Mouse (Mus musculus) gastrocnemius, adult 8-10 months (tissue): ENCODE measurements around the gene Cd28. TPM values are rescaled to one million over a fixed set of nuclear protein-coding genes. Genes with fewer than 3 reads are reported as not detected.

ENCODE experiments used
- DNase-seq, 2 experiments: peaks; one replicate each; pipeline ENCODE4 v3.0.0; 2022; ENCODE audit warnings: low spot score in 2 of 2
- total RNA-seq, 4 experiments: library from RNA; stranded (reverse); gene quantifications; 2 replicates each; pipeline ENCODE4 v1.2.4; 2022

Cd28 gene
- total RNA-seq, 4 experiments from 2014 or later, result 2.4 to 4.7 (median 4.1) TPM

DNA sequence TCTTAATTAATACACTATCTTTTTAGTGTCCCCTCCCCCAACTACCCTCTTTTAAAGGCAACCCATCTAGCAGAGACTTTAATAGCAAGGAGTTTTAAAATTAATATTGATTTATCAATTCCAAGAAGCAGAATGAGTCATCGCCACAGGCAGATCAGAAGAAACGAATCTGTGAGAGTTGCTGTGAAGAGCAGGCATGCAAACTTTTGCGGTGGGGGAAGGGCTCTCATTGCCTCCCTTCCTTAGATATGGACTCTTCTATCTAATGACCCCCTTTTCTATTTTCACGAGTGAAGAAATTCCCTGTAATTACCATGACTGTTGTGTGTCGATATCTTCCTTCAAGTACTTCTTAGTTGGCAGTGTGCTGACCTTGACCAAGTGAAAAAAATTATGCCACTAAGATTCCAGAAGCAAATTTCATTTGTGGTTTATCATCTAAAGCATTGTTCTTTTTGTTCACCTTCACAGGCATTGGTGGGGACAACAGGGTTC, 32.8 kb downstream of the Cd28 start:
- no peak for DNase-seq

- DNase-seq, result no peak
Observed at GRCm38 (mm10) chr1:60750201-60750765, 33.7 kb downstream of the Cd28 start.

- DNase-seq, result no peak
Observed at GRCm38 (mm10) chr1:60751011-60751410, 34.4 kb downstream of the Cd28 start.

DNA sequence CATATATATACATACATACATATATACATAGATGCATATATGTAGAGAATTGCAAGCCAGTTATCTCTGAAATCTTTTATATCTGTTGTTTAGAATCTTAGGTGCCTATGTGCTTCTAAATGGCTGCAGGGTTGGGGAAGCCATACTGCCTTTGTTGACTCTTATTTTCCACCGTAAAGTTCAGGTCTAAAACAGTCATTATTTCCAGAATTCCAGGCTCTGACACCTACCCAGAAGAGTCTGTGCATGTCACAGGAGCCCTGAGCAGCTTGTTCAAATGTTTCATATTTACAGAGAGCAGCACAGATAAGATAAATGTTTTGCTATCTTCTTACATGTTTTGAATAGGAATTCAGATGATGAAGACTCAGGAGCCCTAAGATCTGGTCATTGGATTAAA, 36.4 kb downstream of the Cd28 start:
- no peak for DNase-seq

DNA sequence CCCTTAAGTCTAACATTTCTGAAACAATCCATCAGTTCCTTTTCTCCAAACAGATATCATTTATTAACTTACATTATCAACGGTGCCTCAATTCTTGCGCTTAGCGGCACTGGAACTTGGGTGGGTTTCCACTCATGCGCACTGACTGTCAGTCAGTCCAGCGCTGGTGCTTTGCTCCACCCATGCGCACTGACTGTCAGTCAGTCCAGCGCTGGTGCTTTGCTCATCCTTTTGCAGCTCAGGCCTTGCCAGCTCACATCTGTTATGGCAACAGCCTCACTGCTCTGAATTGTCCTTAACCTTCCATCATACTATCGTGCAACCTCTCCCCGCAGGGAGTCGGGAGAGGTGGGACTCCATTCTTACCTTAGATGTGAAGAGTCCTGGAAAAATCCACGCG, 37.4 kb downstream of the Cd28 start:
- no peak for DNase-seq

GRCm38 (mm10) chr1:60755391-60756243, 39.0 kb downstream of the Cd28 start:
- no peak for DNase-seq

DNA sequence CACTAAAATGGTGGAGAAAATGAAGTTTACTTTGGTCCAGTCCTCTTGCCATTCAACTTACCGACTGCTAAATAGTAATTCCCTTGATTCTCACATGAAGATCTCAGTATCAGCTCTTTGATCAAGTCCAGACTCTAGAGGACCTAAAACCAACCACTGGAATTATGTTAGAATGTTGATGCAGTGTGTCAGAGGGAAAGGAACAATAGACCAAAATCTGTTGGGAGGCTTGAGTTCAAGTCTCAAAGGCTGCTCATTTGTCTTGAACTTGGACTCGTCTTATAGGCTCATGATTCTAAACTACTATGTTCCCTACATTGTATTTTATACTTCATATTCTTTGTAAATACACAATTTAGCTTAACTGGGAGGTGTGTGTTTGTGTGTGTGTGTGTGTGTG, 41.0 kb downstream of the Cd28 start:
- no peak for DNase-seq

- no peak for DNase-seq
Observed at GRCm38 (mm10) chr1:60758226-60758625, 41.6 kb downstream of the Cd28 start.

DNA sequence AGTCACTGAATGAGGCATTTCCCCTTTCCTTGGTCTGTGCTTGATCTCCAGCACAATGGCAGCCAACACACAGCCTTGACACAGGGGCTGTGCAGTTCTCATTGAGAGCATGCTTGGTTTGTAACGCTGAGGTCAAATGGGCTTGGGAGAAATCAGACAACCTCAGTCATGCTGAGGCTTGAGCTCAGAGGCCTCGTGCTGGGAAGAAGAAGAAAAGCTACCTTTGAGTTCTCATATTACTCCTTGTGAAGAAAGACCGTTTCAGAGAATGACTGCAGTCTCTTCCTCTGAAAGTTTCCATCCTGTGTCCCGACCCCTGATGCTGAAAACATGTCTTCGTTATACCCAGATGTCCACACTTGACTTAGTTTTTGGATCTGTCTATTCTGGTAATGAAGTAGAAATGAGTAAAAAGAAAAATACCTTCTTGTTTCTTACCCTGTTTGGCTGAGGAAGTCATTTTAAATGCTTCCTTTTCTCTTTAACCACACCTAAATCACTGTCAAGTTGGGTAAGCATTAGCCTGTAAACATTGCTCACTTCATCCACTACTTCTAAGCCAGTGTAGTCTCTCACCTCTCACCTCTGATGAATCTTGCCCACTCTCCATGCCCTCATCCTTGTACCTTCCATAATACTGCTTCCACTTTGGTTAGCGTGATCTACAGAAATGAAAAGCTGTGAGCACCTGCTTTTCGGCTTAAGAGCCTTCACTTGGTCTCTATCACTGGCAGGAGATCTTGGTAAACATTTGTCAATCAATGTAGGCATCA, 43.1 kb downstream of the Cd28 start:
- DNase-seq, result no peak

GRCm38 (mm10) chr1:60760475-60760874, 43.9 kb downstream of the Cd28 start:
- no peak for DNase-seq

DNA sequence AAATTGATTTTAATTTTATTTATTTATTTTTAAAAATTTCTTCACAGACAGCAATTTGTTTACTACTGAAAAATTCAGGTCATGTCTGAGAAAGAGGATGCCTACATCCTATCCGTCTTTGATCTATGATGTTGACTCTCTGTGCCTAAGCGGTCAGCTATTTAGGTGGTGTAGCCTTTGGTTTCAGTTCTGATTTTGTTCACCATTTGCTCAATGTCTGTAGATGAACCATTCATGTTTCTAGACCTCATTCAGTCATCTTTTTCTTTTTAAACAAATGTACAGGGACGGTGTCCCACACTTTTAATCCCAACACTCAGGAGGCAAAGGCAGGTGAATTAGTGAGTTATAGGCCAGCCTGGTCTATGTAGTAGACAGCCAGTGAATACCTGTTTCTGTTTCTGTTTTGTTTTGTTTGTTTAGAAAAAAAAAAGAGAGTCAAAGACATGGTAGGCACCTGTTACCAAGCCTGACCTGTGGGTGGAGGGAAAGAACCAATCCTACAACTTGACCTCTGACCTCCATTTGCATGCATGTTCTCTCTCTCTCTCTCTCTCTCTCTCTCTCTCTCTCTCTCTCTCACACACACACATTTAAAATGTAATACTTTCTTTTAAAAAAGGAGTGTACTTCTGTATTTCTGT, 45.0 kb downstream of the Cd28 start:
- no peak for DNase-seq

DNA sequence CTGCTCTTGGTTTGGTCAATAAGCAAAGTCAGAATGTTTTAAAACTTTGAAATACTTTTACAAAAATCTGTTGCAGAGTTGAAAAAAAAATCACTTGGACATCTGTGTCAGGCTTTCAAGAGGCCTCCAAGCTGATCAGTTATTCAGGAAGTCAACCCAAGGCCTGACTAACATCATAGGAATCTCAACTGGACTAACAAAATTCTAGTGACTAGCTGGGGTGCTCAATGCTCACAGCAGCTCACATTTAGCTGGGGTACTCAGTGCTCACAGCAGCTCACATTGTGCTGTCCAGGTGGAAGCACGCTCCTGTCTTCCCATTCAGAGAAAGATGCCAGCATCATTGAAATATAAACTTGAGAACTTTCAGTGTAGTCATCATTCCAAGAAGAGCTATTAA, 45.9 kb downstream of the Cd28 start:
- no peak for DNase-seq

DNA sequence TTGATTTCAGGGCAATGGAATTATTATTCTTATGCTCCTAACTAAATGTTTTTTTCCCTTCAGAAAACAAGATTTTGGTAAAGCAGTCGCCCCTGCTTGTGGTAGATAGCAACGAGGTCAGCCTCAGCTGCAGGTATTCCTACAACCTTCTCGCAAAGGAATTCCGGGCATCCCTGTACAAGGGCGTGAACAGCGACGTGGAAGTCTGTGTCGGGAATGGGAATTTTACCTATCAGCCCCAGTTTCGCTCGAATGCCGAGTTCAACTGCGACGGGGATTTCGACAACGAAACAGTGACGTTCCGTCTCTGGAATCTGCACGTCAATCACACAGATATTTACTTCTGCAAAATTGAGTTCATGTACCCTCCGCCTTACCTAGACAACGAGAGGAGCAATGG, 46.3 kb downstream of the Cd28 start:
- DNase-seq, result no peak

DNA sequence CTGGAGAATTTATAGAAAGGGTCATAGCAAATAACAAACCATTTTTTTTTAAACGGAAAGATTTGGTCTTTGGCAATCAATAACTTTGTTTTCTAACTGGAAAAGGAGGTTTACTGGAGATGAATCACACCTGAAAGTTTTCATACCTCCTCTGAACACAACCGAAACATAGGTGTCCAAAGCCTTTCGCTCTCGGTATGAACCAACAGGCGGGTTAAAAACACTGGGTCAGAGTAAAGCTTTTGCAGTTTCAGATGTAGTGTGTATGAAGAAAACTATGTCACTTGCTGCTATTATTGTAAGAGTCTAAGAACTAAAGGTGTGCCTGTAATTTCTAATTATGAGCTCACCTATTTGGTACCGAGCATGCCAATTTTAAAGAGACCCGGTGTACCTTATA, 55.2 kb downstream of the Cd28 start:
- no peak for DNase-seq

GRCm38 (mm10) chr1:60773231-60773630, 56.6 kb downstream of the Cd28 start:
- no peak for DNase-seq

- DNase-seq, result no peak
Observed at GRCm38 (mm10) chr1:60776166-60776565, 59.6 kb downstream of the Cd28 start.

- DNase-seq, result no peak
Observed at GRCm38 (mm10) chr1:60776906-60777305, 60.3 kb downstream of the Cd28 start.

DNA sequence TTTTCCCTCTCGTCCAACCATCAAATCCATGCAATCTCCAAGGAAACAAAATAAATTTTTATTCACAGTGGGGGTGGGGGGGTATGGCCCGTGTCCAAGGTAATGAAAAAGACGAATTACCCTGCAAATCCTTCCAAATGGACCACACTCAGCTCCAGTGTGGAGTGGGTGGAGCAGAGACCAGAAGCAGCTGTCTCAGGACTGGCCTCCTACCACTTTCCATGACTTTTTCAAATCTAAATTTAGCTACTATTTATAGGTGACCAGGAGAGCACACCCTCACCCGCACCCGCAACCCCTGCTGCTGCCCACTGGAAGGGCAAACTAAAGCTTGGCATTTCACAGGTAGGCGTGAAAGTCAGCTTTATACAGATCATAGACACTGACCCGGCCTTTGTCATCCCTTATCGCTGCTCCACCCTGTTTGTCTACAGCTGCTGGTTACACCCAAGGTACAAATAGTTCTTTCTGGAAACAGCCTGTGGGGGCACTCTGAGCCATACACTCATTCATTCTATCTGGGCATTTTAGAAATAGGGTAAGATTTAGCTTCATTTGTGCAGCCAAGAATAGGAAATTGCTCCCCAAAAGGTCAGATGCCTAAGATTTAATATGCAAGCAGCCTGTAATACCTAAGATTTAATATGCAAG, 62.0 kb downstream of the Cd28 start:
- DNase-seq, result peak; percentile 24 to 44

- DNase-seq, result no peak
Observed at GRCm38 (mm10) chr1:60779176-60779575, 62.6 kb downstream of the Cd28 start.

DNA sequence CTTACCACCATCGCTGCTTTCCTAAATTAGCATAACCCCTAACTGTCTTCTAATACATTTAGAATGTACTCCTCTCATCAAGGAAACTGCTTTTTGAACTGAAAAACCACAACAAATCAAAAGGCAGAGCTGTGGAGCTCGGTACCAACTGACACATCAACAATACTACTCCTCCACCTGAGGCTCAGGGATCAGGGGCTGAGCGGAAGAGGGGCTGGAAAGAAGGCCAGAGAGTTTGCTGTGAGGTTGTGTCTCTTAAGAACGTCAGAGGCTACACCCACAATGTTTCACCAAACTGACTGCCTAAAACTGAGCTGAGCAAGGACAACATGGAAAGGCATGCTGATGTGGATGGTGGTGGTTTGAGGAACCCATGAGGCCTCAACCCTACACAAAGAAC, 65.1 kb downstream of the Cd28 start:
- DNase-seq, result no peak

DNA sequence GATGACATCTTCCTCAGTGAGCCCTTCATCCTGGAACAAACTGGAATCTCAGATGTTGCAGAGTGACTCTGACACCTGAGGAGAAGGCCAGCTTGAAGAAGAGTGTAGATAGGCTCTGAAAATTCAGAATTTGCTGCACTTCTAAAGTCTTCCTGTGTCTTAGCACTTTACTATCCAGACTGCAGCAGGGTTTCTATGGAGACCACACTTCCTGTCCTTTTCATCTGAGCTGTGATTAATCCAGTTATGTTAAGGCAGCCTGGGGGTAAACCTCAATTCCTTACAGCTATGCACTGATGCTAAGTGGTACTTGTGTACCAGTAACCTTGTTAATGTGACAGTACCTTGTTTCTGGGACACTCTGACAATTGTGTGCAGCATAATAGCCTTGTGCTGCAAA, 77.1 kb downstream of the Cd28 start:
- DNase-seq, result no peak
